Mouse (Mus musculus): ENCODE data around the gene Bet1l.

Gene Bet1l

GRCm38 (mm10) chr7:140828171-140828881 lies 29.1 kb downstream of the Bet1l start:
- no peak for DNase-seq

GRCm38 (mm10) chr7:140822731-140823130 lies 34.6 kb downstream of the Bet1l start:
- no peak for DNase-seq

GRCm38 (mm10) chr7:140821653-140822329 lies 35.6 kb downstream of the Bet1l start, which contains the start of gene Zfp941:
Gene Zfp941, minus strand, starts transcription at chr7:140822178.
- DNase-seq = no peak

- no peak for DNase-seq
Measured at GRCm38 (mm10) chr7:140821305-140821652, 36.1 kb downstream of the Bet1l start.

- no peak for DNase-seq
Measured at GRCm38 (mm10) chr7:140820173-140820572, 37.2 kb downstream of the Bet1l start.

- no peak for DNase-seq
Measured at GRCm38 (mm10) chr7:140812850-140813249, 44.5 kb downstream of the Bet1l start.

- DNase-seq = no peak
Measured at GRCm38 (mm10) chr7:140811714-140812113, 45.7 kb downstream of the Bet1l start.

GRCm38 (mm10) chr7:140810496-140810895 lies 46.9 kb downstream of the Bet1l start:
- DNase-seq = no peak

GRCm38 (mm10) chr7:140805704-140806103 lies 51.7 kb downstream of the Bet1l start:
- peak; percentile 31 for DNase-seq

Data from thymus, postnatal 36 days (tissue).